Mouse (Mus musculus) B cell, adult 62 days (primary cell): ENCODE measurements around the gene Trim43b. TPM values are rescaled to one million over a fixed set of nuclear protein-coding genes. Genes with fewer than 3 reads are reported as not detected.

Experiments
- total RNA-seq: library from RNA; stranded (reverse); gene quantifications from 4 replicates; pipeline ENCODE4 v1.2.4, GENCODE M21; 2023

Trim43b gene
- total RNA-seq, result not detected in 4 replicates

DNA sequence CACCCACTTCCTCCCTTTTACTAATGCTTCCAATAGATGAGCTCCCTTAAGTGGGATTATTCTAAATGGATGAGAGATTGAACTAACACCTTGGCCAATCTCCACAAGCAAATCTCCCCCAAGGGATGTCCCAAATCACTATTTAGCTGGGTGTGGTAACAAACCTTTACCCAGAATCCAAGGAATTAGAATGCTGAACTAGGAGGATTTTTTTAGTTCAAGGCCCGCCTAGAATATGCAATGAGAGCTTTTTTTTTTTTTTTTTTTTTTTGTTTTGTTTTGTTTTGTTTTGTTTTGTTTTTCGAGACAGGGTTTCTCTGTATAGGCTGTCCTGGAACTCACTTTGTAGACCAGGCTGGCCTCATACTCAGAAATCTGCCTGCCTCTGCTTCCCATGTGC is at the start of gene Trim43b:
TSS of gene Trim43b (minus strand) at position 101 of the 400 bp plus-strand sequence.

Other genes starting within 250 kb of the Trim43b start
- gene Bcl2a1a, start 135.9 kb downstream of the Trim43b start, total RNA-seq, result 24.6 to 42.8 TPM (median 27.4 TPM) in 4 replicates
- 63.8 to 73.6 TPM (median 67.5 TPM) in 4 replicates for gene Bcl2a1b, start 106.4 kb upstream of the Trim43b start, total RNA-seq
- 2.2 to 5.5 TPM (median 2.3 TPM) in 3 of 4 replicates, not detected in the other for gene Gm29094, start 106.5 kb upstream of the Trim43b start, total RNA-seq
- 40.8 to 67.4 TPM (median 57.3 TPM) in 4 replicates for gene Mthfs, start 117.8 kb upstream of the Trim43b start, total RNA-seq